Mouse (Mus musculus) brain, embryonic 14.5 days (tissue): ENCODE results near the gene Wnk4. TPM values are rescaled to one million over a fixed set of nuclear protein-coding genes. Genes with fewer than 3 reads are reported as not detected.
"Not testable (repeated sequence)": the region's sequence is repeated elsewhere in the genome, so short reads cannot be mapped to it uniquely, and the experiment has no call there.

Source experiments
- DNase-seq: peaks from one replicate; pipeline ENCODE4 v3.0.0-alpha.2; 2011; ENCODE audit warnings: low read depth
- CTCF ChIP-seq: fragments of 200-500 bp; IDR thresholded peaks from 2 replicates; pipeline ENCODE4 v1.5.1; 2012; ENCODE audit warnings: inconsistent platforms, mild to moderate bottlenecking, moderate library complexity, borderline replicate concordance; ENCODE audit not compliant: insufficient read depth, insufficient read length; ENCODE audit errors: extremely low read depth
- POLR2A ChIP-seq: fragments of 200-500 bp; IDR thresholded peaks from 2 replicates; pipeline ENCODE4 v1.6.1; 2012; ENCODE audit warnings: mild to moderate bottlenecking, inconsistent platforms, borderline replicate concordance; ENCODE audit not compliant: poor library complexity, insufficient read depth, insufficient read length, severe bottlenecking; ENCODE audit errors: extremely low read depth
- polyA plus RNA-seq: library from polyadenylated mRNA; depleted of rRNA; stranded (reverse); fragments of >200 nt; gene quantifications from 2 replicates; pipeline ENCODE4 v1.2.3, GENCODE M21; 2012; rRNA removed

Wnk4 gene
- polyA plus RNA-seq, 1 experiment, result 5.3 TPM

DNA sequence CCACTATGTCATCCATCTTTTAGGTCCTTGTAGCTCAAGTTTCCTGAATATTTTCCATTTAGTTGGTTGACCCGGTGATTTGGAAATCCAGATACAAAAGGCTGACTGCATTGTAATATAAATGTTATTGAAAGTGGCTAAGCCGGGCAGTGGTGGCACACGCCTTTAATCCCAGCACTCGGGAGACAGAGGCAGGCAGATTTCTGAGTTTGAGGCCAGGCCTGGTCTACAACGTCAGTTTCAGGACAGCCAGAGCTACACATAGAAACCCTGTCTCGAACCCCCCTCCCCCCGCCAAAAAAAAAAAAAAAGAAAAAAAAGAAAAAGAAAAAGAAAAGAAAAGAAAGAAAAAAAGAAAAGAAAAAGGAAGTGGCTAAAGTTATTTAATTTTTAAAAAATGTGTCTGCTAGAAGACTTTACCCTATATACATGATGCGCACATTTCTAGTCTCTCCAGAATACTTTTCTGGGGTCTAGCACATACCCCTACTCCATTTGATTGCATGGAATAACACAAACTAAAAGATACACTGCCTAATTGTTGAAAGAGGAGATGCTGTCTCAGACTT is 54.8 kb downstream of the Wnk4 start:
- no peak for DNase-seq
- TF ChIP-seq CTCF (no peak), POLR2A (no peak)

DNA sequence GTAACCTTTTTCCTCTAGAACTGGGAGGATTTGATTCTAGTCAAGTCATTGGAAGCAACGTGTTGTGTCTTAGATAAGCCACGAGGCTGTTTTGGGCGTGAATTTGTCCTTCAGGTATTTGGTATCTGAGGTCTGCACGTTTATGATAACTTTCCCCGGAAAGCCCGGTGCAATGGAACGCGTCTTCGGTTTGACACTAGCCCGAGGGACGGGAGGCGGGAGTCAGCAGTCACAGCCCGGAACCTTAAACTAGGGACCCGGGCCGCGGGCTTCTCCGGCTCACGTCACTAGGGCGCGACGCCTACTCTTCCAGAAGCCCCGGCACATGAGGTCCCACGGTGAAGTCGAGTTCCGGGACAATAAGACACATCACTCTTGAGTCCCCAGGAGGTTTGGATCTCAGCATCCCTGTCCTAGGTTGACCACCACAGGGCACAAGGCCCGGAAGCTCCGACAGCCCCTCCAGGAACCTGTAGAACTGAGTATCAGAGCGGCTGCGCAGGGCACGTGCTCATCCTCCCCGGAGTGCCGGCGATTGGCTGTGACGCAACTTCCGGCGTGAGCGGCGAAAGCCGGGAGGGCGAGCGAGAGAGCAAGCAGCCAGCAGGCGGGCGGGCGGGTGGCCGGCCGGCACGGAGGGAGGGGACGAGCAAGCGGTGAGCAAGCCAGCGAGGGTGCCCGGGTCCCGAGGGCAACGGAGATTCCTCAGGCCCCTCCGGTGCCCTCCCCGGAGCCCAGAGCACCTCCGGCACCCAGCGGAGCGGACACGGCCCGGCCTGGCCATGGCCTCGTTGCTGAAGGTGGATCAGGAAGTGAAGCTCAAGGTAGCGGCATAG is 55.5 kb downstream of the Wnk4 start, which contains the start of gene Psme3:
Gene Psme3 (plus strand): TSS at position 549 of the 836 bp plus-strand sequence.
- DNase-seq, result peak; percentile 97
- peak; percentile 95 for TF ChIP-seq POLR2A
- TF ChIP-seq CTCF, result no peak

DNA sequence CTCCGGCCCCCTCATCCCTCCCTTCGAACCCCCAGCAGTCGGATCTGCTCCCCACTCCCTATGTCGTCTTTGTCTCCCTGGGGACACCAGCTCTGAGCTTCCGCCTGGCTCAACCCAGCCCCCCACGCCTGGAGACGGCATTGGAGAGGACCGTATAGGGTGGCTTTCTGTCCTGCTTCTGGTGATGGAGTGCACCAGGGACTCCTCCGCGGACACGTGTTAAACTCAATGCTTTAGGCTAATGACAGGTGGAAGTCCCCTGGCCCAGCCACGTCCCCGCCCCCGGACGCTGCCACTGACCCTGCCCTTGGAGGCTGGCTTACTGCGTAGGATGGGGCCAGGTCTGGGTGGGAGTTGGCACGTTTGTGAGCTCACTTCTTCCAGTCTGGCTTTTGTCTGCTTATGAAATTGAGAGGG is 56.1 kb downstream of the Wnk4 start:
- no peak for DNase-seq
- TF ChIP-seq CTCF (no peak), POLR2A (no peak)

DNA sequence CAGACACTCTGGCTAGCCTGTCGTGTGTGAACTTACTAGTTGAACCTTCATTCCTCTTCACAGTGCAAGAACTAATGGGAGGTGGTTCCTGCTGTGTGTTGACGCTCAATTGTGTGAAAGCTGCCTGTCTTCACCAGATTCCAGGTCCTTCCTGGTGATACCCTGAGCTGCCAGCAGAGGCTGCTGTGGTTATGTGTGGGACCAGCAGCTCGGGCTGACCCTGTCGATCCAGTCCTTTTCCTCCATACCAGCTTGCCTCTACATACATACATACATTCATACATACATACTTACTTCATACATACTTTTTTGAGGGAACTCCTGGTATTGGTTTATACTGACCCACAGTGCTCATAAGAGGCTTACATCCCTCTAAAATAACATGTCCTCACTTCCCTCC is 63.2 kb downstream of the Wnk4 start:
- peak; percentile 82 for DNase-seq
- TF ChIP-seq CTCF, result peak; percentile 97
- no peak for TF ChIP-seq POLR2A

DNA sequence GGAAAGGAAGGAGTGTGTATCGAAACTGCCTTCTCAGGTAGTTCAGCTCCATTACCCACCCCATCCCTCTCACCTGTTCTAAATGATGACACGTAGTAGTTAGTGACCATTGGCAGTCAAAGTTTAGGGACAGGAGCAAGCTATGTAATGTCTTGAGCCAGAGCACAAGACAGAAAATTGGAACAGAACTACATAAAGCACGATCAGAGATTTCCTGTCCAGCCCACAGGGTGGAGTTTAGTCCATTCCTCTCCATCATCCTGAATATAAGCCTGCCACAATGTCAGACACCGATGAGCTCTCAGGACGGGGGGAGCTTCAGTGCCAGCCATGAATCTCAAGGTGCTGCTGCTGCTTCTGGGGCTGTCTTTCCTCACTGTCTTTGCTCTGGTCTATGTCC is 64.4 kb downstream of the Wnk4 start, which contains the start of gene Aoc2:
Gene Aoc2 (plus strand): TSS at position 301 of the 400 bp plus-strand sequence.
- no peak for DNase-seq
- TF ChIP-seq POLR2A (no peak), CTCF (no peak)

DNA sequence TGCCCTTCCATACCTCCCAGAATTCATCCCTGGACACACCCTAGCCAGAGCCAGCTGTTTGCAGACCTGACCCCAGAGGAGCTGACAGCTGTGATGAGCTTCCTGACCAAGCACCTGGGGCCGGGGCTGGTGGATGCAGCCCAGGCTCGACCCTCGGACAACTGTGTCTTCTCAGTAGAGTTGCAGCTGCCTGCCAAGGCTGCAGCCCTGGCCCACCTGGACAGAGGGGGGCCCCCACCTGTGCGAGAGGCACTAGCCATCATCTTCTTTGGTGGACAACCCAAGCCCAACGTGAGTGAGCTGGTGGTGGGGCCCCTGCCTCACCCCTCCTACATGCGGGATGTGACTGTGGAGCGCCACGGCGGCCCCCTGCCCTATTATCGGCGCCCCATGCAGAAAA is 64.8 kb downstream of the Wnk4 start:
- not testable (repeated sequence) for DNase-seq

DNA sequence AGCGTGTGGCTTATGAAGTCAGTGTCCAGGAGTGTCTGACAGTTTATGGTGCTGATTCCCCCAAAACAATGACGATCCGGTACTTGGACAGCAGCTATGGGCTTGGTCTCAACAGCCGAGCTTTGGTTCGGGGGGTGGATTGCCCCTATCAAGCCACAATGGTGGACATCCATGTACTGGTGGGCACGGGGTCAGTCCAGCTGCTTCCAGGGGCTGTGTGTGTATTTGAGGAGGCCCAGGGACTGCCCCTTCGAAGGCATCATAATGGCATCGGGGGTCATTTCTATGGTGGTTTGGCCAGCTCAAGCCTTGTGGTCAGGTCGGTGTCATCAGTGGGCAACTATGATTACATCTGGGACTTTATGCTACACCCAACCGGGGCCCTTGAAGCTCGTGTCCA is 65.8 kb downstream of the Wnk4 start:
- no peak for DNase-seq
- TF ChIP-seq POLR2A (no peak), CTCF (no peak)

Other genes starting within 250 kb of the Wnk4 start
- gene Naglu, start 190.6 kb upstream of the Wnk4 start, polyA plus RNA-seq, result 11.9 and 12.5 TPM in 2 replicates
- gene Hsd17b1, start 182.2 kb upstream of the Wnk4 start, polyA plus RNA-seq, result 0.50 and 0.78 TPM in 2 replicates
- gene Coasy, start 178.0 kb upstream of the Wnk4 start, polyA plus RNA-seq, result 49.1 and 77.5 TPM in 2 replicates
- gene Mlx, start 173.3 kb upstream of the Wnk4 start, polyA plus RNA-seq, result 57.7 and 78.3 TPM in 2 replicates
- gene Psmc3ip, start 165.1 kb upstream of the Wnk4 start, polyA plus RNA-seq, result 19.4 and 24.2 TPM in 2 replicates
- gene Retreg3, start 140.7 kb upstream of the Wnk4 start, polyA plus RNA-seq, result 79.0 and 82.7 TPM in 2 replicates
- 15.5 and 35.5 TPM in 2 replicates for gene Tubg1, start 140.6 kb upstream of the Wnk4 start, polyA plus RNA-seq
- 25.3 and 30.7 TPM in 2 replicates for gene Tubg2, start 104.7 kb upstream of the Wnk4 start, polyA plus RNA-seq
- 2.7 and 6.9 TPM in 2 replicates for gene Cntnap1, start 90.0 kb upstream of the Wnk4 start, polyA plus RNA-seq
- 9.5 and 12.0 TPM in 2 replicates for gene Plekhh3, start 89.2 kb upstream of the Wnk4 start, polyA plus RNA-seq
- 0.19 and 0.20 TPM in 2 replicates for gene Ccr10, start 85.1 kb upstream of the Wnk4 start, polyA plus RNA-seq
- 27.2 and 29.3 TPM in 2 replicates for gene Ezh1, start 34.1 kb upstream of the Wnk4 start, polyA plus RNA-seq
- 67.7 and 79.6 TPM in 2 replicates for gene Ramp2, start 14.5 kb upstream of the Wnk4 start, polyA plus RNA-seq
- 55.2 and 69.3 TPM in 2 replicates for gene Vps25, start 6.9 kb upstream of the Wnk4 start, polyA plus RNA-seq
- 0.53 and 0.79 TPM in 2 replicates for gene Cntd1, start 18.4 kb downstream of the Wnk4 start, polyA plus RNA-seq
- gene Coa3, start 18.5 kb downstream of the Wnk4 start, polyA plus RNA-seq, result 158 and 159 TPM in 2 replicates
- gene Becn1, start 41.7 kb downstream of the Wnk4 start, polyA plus RNA-seq, result 102 and 107 TPM in 2 replicates
- 126 and 149 TPM in 2 replicates for gene Psme3, start 55.6 kb downstream of the Wnk4 start, polyA plus RNA-seq
- gene Aoc2, start 64.5 kb downstream of the Wnk4 start, polyA plus RNA-seq, result 10.1 and 11.5 TPM in 2 replicates
- gene Aoc3, start 70.0 kb downstream of the Wnk4 start, polyA plus RNA-seq, result 0.30 and 0.49 TPM in 2 replicates
- gene G6pc, start 107.0 kb downstream of the Wnk4 start, polyA plus RNA-seq, result not detected in 2 replicates
- gene Aarsd1, start 157.0 kb downstream of the Wnk4 start, polyA plus RNA-seq, result 51.3 and 53.6 TPM in 2 replicates
- gene Gm27029, start 164.2 kb downstream of the Wnk4 start, polyA plus RNA-seq, result 3.6 and 3.9 TPM in 2 replicates
- gene Rundc1, start 164.5 kb downstream of the Wnk4 start, polyA plus RNA-seq, result 29.9 and 31.2 TPM in 2 replicates
- 1.9 and 2.6 TPM in 2 replicates for gene Ptges3l, start 164.8 kb downstream of the Wnk4 start, polyA plus RNA-seq
- gene Rpl27, start 181.7 kb downstream of the Wnk4 start, polyA plus RNA-seq, result 836 and 1,059 TPM in 2 replicates
- gene Ifi35, start 187.8 kb downstream of the Wnk4 start, polyA plus RNA-seq, result 2.6 and 3.2 TPM in 2 replicates
- gene Rnd2, start 204.4 kb downstream of the Wnk4 start, polyA plus RNA-seq, result 139 and 205 TPM in 2 replicates
- gene Vat1, start 205.7 kb downstream of the Wnk4 start, polyA plus RNA-seq, result 169 and 204 TPM in 2 replicates